Mouse (Mus musculus) megakaryocyte-erythroid progenitor cell, adult 5-6 weeks (primary cell): ENCODE data around the gene Catsperz. TPM values are rescaled to one million over a fixed set of nuclear protein-coding genes. Genes with fewer than 3 reads are reported as not detected.
A peak's percentile ranks its signal among the peaks of the same experiment; 100 is the strongest.

Experiments used
- ATAC-seq: replicated peaks from 2 replicates; pipeline ENCODE4 v1.8.0; 2016; ENCODE audit warnings: mild to moderate bottlenecking, inconsistent platforms; ENCODE audit not compliant: severe bottlenecking, poor library complexity, low FRiP score, low TSS enrichment
- total RNA-seq, 2 experiments: library from RNA; stranded (forward) in 1 of 2; stranded (reverse) in 1 of 2; fragments of 200-1000, 215-1000 nt in 1 of 2; fragments of >200 nt in 1 of 2; fragmentation: Nextera tagmentation in 1 of 2; gene quantifications; 2 replicates each; pipeline ENCODE4 v1.2.3; 2014 to 2017

Catsperz gene
- total RNA-seq, 2 experiments from 2014 or later: not detected

GRCm38 (mm10) chr19:6926559-6927255 lies 1.5 kb upstream of the Catsperz start:
- ATAC-seq: no peak

GRCm38 (mm10) chr19:6925611-6926329 lies 590 bp upstream of the Catsperz start:
- no peak for ATAC-seq

DNA sequence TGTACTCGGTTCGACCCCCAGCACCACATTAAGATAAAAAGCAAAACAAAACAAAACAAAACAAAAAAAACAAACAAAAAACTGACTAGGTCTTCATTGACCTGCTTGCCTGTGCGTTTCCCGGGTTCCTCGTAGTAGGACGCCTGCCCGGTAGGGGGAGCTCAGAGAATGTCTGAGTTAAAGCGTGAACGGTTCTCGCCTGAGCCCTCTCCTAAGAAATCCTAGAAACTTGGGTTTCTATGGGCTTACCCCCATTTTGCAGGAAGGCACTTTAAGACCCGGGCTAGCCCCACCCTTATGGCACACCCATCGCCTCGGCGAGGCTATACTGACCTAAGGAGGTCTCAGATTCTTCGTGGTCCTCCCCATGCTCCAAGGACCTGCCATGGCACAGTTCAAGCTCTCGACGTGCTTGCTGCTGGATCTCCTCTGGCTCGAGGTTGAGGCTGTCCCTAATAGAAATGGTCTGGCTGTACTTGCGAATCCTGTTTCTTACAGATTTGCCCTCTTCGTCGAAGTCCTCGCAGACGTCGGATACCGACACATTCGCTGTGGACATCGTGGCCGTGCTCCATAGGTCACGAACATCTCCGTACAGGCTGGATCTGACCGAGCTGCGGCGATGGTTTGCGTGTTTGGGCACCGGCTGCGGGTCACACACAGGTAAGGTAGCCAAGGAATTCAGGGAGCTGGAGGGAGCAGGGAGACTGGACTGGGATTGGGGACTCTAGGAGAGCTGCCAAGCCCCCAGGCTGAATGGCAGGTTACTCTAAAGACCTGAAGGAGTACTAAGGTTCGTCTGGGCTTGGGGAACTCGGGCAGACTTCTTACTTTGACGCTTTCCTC lies 496 bp downstream of the Catsperz start:
- ATAC-seq: no peak

- ATAC-seq: no peak
Measured at GRCm38 (mm10) chr19:6922901-6923735, 2.1 kb downstream of the Catsperz start.

- ATAC-seq: peak; percentile 92
Measured at GRCm38 (mm10) chr19:6921647-6922567, 3.3 kb downstream of the Catsperz start, which contains the start of gene Esrra. Gene Esrra, minus strand, starts transcription at chr19:6921813.

- ATAC-seq: peak; percentile 27; the same call in 1 of the 2 replicates
Measured at GRCm38 (mm10) chr19:6920741-6921636, 4.2 kb downstream of the Catsperz start.

DNA sequence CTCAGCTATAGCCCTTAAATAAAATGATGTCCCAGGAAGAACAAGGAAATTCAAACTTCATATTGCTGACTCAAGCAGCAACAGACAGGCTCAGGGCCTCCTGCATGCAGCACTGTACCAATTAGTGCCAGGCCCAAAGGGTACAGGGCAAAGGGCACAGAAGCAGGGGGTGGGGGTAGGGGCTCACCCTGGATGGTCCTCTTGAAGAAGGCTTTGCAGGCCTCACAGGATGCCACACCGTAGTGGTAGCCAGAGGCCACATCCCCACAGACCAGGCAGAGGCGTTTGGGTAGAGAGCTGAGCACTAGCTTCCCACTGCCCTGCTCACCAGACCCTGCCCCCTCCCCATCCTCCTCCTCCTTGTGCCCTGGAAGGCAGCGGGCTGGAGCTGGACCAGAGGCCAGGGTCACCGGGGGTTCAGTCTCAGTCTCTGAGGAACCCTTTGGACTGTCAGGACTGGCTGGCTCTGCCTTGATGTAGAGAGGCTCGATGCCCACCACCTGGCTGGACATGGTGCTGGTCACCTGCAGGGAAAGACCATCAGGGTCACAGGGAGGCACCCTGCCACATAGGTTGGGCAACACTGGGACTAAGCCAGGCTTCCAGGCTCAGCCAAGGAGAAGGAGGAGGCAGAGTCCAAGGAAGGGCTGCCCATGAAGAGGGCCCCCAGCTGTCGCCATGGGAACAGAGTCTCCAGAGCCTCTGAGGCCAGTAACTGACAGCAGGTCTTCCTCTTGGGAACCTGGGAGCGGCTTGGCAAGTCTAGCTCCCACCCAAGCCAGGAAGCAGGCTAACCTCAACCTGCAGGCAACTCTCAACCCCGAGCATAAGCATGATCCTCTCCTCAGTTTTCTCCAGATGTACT lies 5.1 kb downstream of the Catsperz start:
- no peak for ATAC-seq

- ATAC-seq: no peak
Measured at GRCm38 (mm10) chr19:6919431-6919830, 5.7 kb downstream of the Catsperz start.

GRCm38 (mm10) chr19:6918321-6918720 lies 6.9 kb downstream of the Catsperz start:
- ATAC-seq: no peak

DNA sequence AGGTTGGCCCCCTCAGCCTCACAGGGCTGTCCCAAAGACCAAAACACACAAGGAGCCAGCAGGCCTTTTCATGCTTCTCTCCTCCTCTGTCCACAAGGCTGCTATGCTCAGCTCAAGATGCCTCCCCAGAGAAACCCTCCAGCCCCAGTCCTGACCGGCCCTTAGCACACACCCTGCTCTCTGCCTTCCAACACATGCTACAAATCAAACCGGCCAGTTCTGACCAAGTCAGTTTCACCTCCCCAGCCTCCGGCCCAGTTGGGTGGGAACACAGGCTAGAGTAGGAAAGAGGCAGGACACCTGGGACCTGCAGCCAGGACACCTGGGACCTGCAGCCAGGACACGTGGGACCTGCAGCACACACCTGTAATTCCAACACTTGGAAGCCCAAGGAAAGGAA lies 8.7 kb downstream of the Catsperz start:
- no peak for ATAC-seq

DNA sequence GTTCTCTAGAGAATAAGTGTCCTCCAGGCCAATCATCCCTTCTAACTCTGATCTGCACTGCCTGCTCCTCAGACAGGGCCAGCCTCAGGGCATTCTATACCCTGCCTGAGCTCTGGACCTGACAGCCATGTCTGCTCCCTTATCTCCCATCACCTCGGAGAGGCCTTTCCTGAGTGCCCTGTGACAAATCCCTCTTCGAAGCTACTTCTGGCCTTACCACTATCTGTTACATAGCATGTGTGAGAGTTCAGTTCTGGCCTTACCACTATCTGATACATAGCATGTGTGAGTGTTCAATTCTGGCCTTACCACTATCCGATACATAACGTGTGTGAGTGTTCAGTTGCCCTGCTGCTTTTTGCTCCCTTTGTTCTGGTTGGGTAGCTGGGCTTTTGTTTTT lies 9.9 kb downstream of the Catsperz start:
- ATAC-seq: peak; percentile 69

DNA sequence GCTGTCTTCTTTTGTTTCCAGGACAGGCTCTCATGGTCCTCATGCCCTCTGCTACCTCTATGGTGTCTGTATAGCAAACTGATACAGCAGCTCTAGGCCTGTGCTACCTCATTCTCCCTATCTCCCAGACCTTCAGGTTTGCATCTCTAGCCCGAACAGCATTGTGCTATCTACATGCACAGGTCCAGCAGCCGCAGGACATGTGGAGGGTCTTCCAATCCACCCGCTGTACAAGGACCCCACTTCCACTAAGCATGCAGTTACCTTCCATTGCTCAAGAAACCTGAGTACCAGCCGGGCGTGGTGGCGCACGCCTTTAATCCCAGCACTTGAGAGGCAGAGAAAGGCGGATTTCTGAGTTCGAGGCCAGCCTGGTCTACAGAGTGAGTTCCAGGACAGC lies 10.6 kb downstream of the Catsperz start:
- ATAC-seq: no peak

DNA sequence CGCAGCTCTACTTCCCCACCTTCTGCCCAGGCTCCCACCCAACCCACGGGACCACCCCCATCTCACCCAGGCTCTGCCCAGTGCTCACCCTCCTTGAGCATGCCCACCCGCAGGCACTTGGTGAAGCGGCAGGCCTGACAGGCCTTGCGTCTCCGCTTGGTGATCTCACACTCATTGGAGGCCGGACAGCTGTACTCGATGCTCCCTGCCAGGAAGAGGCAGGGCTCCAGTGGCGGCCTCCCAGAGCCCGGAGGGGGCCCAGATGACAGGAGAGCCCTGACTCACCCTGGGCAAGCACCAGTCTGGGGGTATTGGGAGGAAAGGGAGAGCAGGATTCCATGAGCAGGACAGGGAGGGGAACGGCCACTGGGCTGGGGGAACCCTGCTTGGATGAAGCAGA lies 11.2 kb downstream of the Catsperz start:
- no peak for ATAC-seq

- ATAC-seq: no peak
Measured at GRCm38 (mm10) chr19:6913036-6913435, 12.1 kb downstream of the Catsperz start.

DNA sequence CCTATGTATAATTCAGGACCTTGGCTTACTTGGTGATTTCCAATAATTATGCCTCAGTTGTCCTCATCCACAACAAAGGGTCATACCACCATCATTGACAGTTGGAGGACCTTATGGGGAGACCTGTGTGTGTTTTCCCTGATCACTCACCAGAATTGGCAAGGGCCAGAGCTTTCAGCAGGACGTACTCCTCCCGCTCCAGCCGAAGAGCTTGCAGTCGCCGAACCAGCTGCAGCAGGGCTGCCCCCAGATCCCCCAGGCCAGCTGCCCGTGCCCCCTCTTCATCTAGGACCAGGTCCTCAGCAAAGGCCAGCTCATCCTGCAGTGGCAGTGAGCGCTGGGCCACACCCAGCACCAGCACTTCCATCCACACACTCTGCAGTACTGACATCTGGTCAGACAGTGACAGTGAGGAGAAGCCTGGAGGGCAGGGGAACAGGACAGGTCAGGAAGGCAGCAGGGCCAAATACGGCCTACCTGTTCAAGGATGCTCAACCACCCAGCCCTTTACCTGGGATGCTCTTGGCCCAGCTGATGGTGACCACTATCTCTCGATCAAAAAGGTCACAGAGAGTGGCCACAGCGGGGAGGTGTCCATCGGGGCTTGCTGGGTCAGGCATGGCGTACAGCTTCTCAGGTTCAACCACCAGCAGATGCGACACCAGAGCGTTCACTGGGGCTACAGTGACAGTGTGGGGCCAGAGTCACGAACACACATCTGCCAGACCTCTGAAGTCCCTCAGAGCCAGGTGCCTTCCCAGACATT lies 12.8 kb downstream of the Catsperz start:
- no peak for ATAC-seq
